Mouse (Mus musculus): ENCODE data around the gene Adgrf4. TPM values are rescaled to one million over a fixed set of nuclear protein-coding genes. Genes with fewer than 3 reads are reported as not detected.

Gene Adgrf4
- polyA plus RNA-seq (2014; fragmentation: Illumina TruSeq; extraction: RNeasy Lipid Tissue Mini Kit (QIAGEN cat#74804); ENCODE audit: low read depth, low replicate concordance) = 0.16 TPM

DNA sequence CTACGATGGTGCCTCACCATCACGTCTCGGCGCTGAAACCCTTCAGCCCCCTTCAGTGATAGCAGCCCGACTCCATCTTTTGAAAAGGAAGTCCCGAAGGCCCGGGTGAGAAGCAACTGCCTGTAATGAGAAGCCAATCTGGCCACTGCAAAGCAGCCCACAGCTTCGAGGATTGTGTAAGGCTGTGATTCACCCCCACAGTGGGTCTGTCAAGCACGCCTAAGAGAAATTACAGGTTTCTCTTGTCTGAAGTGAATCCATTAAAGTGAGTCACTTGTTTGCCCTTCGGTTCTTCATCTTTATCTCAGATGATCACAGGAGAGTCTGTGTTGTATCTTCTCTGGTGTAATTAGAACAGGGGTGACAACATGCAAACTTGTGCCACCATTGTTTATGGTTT is at the start of gene Adgrf4:
TSS of gene Adgrf4 (minus strand) at position 149 of the 400 bp plus-strand sequence.

DNA sequence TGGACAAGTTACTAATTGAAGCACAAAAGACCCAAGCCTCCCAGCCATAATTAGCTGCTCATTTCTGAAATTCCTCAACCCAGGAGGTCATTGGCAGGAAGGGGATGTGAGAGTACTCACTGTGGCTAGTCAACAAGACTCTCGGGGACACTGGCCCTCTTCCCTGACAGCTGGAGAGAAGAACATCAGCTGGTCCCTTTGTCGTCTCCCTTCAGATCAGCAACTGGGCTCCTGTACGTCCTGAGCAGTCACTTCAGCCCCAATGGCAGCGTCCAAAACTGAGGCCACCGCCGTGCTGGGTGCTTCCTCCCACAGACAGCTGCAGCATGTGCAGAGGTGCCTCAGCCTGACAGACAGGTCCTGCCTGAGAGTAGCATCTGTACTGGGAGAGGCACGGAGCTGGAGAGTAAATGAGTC is 49.7 kb upstream of the Adgrf4 start, which contains the start of gene Adgrf2:
TSS of gene Adgrf2 (minus strand) at position 379 of the 417 bp plus-strand sequence.

DNA sequence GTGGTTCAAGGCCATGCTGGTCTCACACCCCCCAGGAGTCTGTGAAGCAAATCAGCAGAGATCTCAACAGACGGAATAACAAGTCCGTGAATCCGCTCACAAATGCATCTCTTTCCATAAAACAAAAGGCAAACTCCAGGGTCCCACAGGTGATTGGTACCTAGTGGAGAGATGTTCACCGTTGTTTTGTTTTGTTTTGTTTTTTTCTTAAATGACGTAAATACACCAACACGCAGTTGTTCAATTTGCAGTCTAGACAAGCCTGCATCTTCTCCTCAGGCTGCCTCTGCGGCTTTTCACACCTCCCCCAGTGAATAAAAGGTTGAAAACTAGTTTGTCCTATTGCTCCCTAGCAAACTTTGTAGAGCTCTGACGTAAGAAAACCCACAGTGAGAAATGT is 80.8 kb downstream of the Adgrf4 start, which contains the start of gene Opn5:
TSS of gene Opn5 (minus strand) at position 101 of the 400 bp plus-strand sequence.

Other genes with a start within 250 kb of the Adgrf4 start
- not detected for gene Opn5, start 80.9 kb downstream of the Adgrf4 start, polyA plus RNA-seq (2014; fragmentation: Illumina TruSeq; extraction: RNeasy Lipid Tissue Mini Kit (QIAGEN cat#74804); ENCODE audit: low read depth, low replicate concordance)
- 0.16 TPM for gene Adgrf2, start 49.9 kb upstream of the Adgrf4 start, polyA plus RNA-seq (2014; fragmentation: Illumina TruSeq; extraction: RNeasy Lipid Tissue Mini Kit (QIAGEN cat#74804); ENCODE audit: low read depth, low replicate concordance)
- 451 TPM for gene Cd2ap, start 184.4 kb upstream of the Adgrf4 start, polyA plus RNA-seq (2014; fragmentation: Illumina TruSeq; extraction: RNeasy Lipid Tissue Mini Kit (QIAGEN cat#74804); ENCODE audit: low read depth, low replicate concordance)